Comparison of ENCODE assay signal across 10 mouse cellular contexts in the genomic region with DNA sequence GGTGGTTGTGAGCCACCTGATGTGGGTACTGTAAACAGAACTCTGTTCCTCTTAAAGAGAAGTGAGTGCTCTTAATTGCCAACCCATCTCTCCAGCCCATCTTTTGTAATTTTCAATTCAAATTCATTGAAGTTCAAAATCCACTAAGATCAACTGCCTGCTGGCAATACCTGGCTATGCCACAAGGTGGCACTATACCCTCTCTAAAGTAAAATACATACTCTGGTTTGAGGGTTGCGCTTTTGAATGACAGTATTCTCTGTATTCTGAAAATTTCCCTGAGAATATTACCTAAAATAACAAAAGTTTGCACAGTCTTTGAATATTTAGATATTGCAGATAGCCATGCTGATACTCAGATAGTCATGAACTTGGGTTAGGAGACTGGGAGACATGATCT. TPM values are rescaled to one million over a fixed set of nuclear protein-coding genes. Genes with fewer than 3 reads are reported as not detected.
DNase-seq lines count a peak whose midpoint lies in the region; ATAC-seq and TF ChIP-seq lines count a peak whose summit lies in the region.
"Had no signal": no experiment of that assay in that cellular context is flagged by ENCODE, and none has a peak within 500 bp of the region (broad histone marks: within the 10 kb centered on the region; RNA-seq: fewer than 3 reads in every experiment).

No protein-coding gene starts in this region.

- H3K9ac ChIP-seq in liver, adult 2 months (ENCODE audit: low read depth, low read length), result no peak overlapping the region
- no peak overlapping the region for H3K9ac ChIP-seq in liver, embryonic 11.5 days (ENCODE audit: low read depth, low read length)
- H3K9ac ChIP-seq in limb, embryonic 14.5 days (ENCODE audit: low read depth, low read length, severe bottlenecking), result no peak overlapping the region
- H3K9ac ChIP-seq in neural tube, embryonic 14.5 days (replicated peaks; ENCODE audit: low read depth, low read length), result no peak overlapping the region
- H3K9ac ChIP-seq: embryonic facial prominence, embryonic 12.5 days had no signal

- TF ChIP-seq POLR2A in liver, adult 2 months (IDR thresholded peaks at IDR 0.05; ENCODE audit: extremely low read depth, insufficient read depth, low read length), result no peak
- no peak for TF ChIP-seq POLR2A in limb, embryonic 14.5 days (IDR thresholded peaks at IDR 0.05; ENCODE audit: borderline replicate concordance, extremely low read depth, insufficient read depth, insufficient read length)

- WGBS in liver, adult 2 months, result 40% methylated on average over 1 of the region's 1 CpGs
- 58% methylated on average over 1 of the region's 1 CpGs for WGBS in liver, embryonic 11.5 days
- 39% methylated on average over 1 of the region's 1 CpGs for WGBS in limb, embryonic 14.5 days
- 55% methylated on average over 1 of the region's 1 CpGs for WGBS in neural tube, embryonic 14.5 days

- no peak overlapping the region for H3K4me2 ChIP-seq in liver, embryonic 11.5 days
- H3K4me2 ChIP-seq in limb, embryonic 14.5 days (replicated peaks; ENCODE audit: low read depth, low read length, severe bottlenecking), result no peak overlapping the region
- H3K4me2 ChIP-seq in neural tube, embryonic 14.5 days (ENCODE audit: low read depth, low read length), result no peak overlapping the region
- H3K4me2 ChIP-seq: embryonic facial prominence, embryonic 12.5 days had no signal

- H3K4me3 ChIP-seq in liver, adult 2 months (ENCODE audit: insufficient read depth, low read depth, low read length), result no peak overlapping the region
- no peak overlapping the region for H3K4me3 ChIP-seq in liver, embryonic 11.5 days (ENCODE audit: low read depth, low read length)
- no peak overlapping the region for H3K4me3 ChIP-seq in limb, embryonic 14.5 days (replicated peaks; ENCODE audit: low read length)
- H3K4me3 ChIP-seq in neural tube, embryonic 14.5 days (ENCODE audit: low read depth, low read length), result no peak overlapping the region
- H3K4me3 ChIP-seq: embryonic facial prominence, embryonic 12.5 days; myocyte had no signal

- peak; percentile 19; the same call in 1 of the 2 replicates for TF ChIP-seq CTCF in liver, adult 2 months (IDR thresholded peaks at IDR 0.05; ENCODE audit: low read depth, low read length)

- H3K27me3 ChIP-seq in liver, adult 2 months (ENCODE audit: control insufficient read depth, insufficient read depth, low read length), result no peaks in the 10 kb centered on the region
- H3K27me3 ChIP-seq in liver, embryonic 11.5 days (replicated peaks; ENCODE audit: control insufficient read depth, insufficient read depth, low read length), result no peaks in the 10 kb centered on the region
- H3K27me3 ChIP-seq in limb, embryonic 14.5 days (ENCODE audit: control insufficient read depth, insufficient read depth, low read length), result no peaks in the 10 kb centered on the region
- no peaks in the 10 kb centered on the region for H3K27me3 ChIP-seq in neural tube, embryonic 14.5 days (ENCODE audit: control insufficient read depth, insufficient read depth, low read length)
- H3K27me3 ChIP-seq: embryonic facial prominence, embryonic 12.5 days had no signal

- H3K36me3 ChIP-seq in liver, adult 2 months (ENCODE audit: control insufficient read depth, insufficient read depth, low read length), result peaks cover 11% of the 10 kb centered on the region; the same call in 1 of the 2 replicates
- H3K36me3 ChIP-seq in liver, embryonic 11.5 days (ENCODE audit: control insufficient read depth, insufficient read depth, low read length), result no peaks in the 10 kb centered on the region
- H3K36me3 ChIP-seq in limb, embryonic 14.5 days (ENCODE audit: control insufficient read depth, insufficient read depth, low read length), result peaks cover 23% of the 10 kb centered on the region
- H3K36me3 ChIP-seq in neural tube, embryonic 14.5 days (ENCODE audit: control insufficient read depth, insufficient read depth, low read length), result peaks cover 10% of the 10 kb centered on the region; the same call in 1 of the 2 replicates

- DNase-seq in liver, adult 2 months (ENCODE audit: extremely low read depth, low read depth, low spot score), result peak; percentile 55
- no peak for DNase-seq in liver, embryonic 11.5 days (ENCODE audit: low spot score)
- DNase-seq in cerebellum, adult 18-20 months, result peak; percentile 62 to 77
- peak; percentile 22 to 72 for DNase-seq in frontal cortex, postnatal 10 days (ENCODE audit: low spot score in 2 of 2)
- peak; percentile 49 to 79 for DNase-seq in kidney, adult 8-10 months
- peak; percentile 84 for DNase-seq in limb, embryonic 14.5 days (ENCODE audit: low spot score)
- DNase-seq in testis, postnatal 14 days (ENCODE audit: low spot score), result peak; percentile 52

- no peak for ATAC-seq in liver, embryonic 11.5 days (replicated peaks; ENCODE audit: low FRiP score)
- ATAC-seq in limb, embryonic 14.5 days (ENCODE audit: low FRiP score, low read depth), result no peak
- ATAC-seq in neural tube, embryonic 14.5 days (ENCODE audit: low read depth), result 0 out of 2 replicates have a peak, but pooled peaks have one; percentile 19

- H3K9me3 ChIP-seq in liver, embryonic 11.5 days (ENCODE audit: control insufficient read depth, low read length), result no peaks in the 10 kb centered on the region
- no peaks in the 10 kb centered on the region for H3K9me3 ChIP-seq in limb, embryonic 14.5 days (ENCODE audit: control insufficient read depth, low read length)
- H3K9me3 ChIP-seq in neural tube, embryonic 14.5 days (ENCODE audit: control insufficient read depth, low read length), result no peaks in the 10 kb centered on the region
- H3K9me3 ChIP-seq: embryonic facial prominence, embryonic 12.5 days had no signal

- H3K4me1 ChIP-seq in liver, adult 2 months (ENCODE audit: control insufficient read depth, insufficient read depth, low read length), result peaks cover 5% of the 10 kb centered on the region; the same call in 1 of the 2 replicates
- H3K4me1 ChIP-seq in liver, embryonic 11.5 days (replicated peaks; ENCODE audit: control insufficient read depth, insufficient read depth, low read length), result no peaks in the 10 kb centered on the region
- H3K4me1 ChIP-seq in limb, embryonic 14.5 days (ENCODE audit: control insufficient read depth, insufficient read depth, low read length), result no peaks in the 10 kb centered on the region
- H3K4me1 ChIP-seq in neural tube, embryonic 14.5 days (ENCODE audit: control insufficient read depth, insufficient read depth, low read length), result no peaks in the 10 kb centered on the region
- H3K4me1 ChIP-seq: embryonic facial prominence, embryonic 12.5 days had no signal

- no peaks in the 10 kb centered on the region for H3K79me2 ChIP-seq in liver, adult 2 months (ENCODE audit: control insufficient read depth, insufficient read depth, low read length)

- H3K27ac ChIP-seq in liver, adult 2 months (replicated peaks; ENCODE audit: insufficient read depth, low read depth, low read length), result no peak overlapping the region
- no peak overlapping the region for H3K27ac ChIP-seq in liver, embryonic 11.5 days (ENCODE audit: low read depth, low read length)
- no peak overlapping the region for H3K27ac ChIP-seq in limb, embryonic 14.5 days (replicated peaks; ENCODE audit: low read depth, low read length)
- no peak overlapping the region for H3K27ac ChIP-seq in neural tube, embryonic 14.5 days (ENCODE audit: low read depth, low read length)
- H3K27ac ChIP-seq: embryonic facial prominence, embryonic 12.5 days had no signal

RNA-seq across cellular contexts. Expression of a gene that starts 18.4 kb away (rescaled TPM):
- total RNA-seq in liver, adult 2 months (2014; rRNA removed), result 2.2 and 11.4 TPM in 2 replicates
- polyA plus RNA-seq in liver, adult 2 months (2012; rRNA removed), result 2.9 and 3.0 TPM in 2 replicates
- 5.6 and 6.3 TPM in 2 replicates for polyA plus RNA-seq in liver, embryonic 11.5 days (2014; fragmentation: Nextera tagmentation; extraction: Ambion mirVana)
- polyA plus RNA-seq in limb, embryonic 14.5 days (2012; rRNA removed), result 23.8 and 27.8 TPM in 2 replicates
- 16.1 and 22.4 TPM in 2 replicates for polyA plus RNA-seq in limb, embryonic 14.5 days (2014; fragmentation: Nextera tagmentation; extraction: Ambion mirVana)
- polyA plus RNA-seq in neural tube, embryonic 14.5 days (2014; fragmentation: Nextera tagmentation; extraction: Ambion mirVana), result 21.5 and 26.8 TPM in 2 replicates

RNA-seq across cellular contexts. Expression of a gene that starts 28.1 kb away (rescaled TPM):
- 861 and 1,157 TPM in 2 replicates for total RNA-seq in liver, adult 2 months (2014; rRNA removed)
- 473 and 533 TPM in 2 replicates for polyA plus RNA-seq in liver, adult 2 months (2012; rRNA removed)
- polyA plus RNA-seq in liver, embryonic 11.5 days (2014; fragmentation: Nextera tagmentation; extraction: Ambion mirVana), result 260 and 303 TPM in 2 replicates
- 5,532 and 5,668 TPM in 2 replicates for polyA plus RNA-seq in limb, embryonic 14.5 days (2012; rRNA removed)
- polyA plus RNA-seq in limb, embryonic 14.5 days (2014; fragmentation: Nextera tagmentation; extraction: Ambion mirVana), result 252 and 266 TPM in 2 replicates
- 99.8 and 115 TPM in 2 replicates for polyA plus RNA-seq in neural tube, embryonic 14.5 days (2014; fragmentation: Nextera tagmentation; extraction: Ambion mirVana)

RNA-seq across cellular contexts. Expression of a gene that starts 36.1 kb away (rescaled TPM):
- 86.2 and 110 TPM in 2 replicates for total RNA-seq in liver, adult 2 months (2014; rRNA removed)
- 54.9 and 58.7 TPM in 2 replicates for polyA plus RNA-seq in liver, adult 2 months (2012; rRNA removed)
- polyA plus RNA-seq in liver, embryonic 11.5 days (2014; fragmentation: Nextera tagmentation; extraction: Ambion mirVana), result not detected in 2 replicates
- 0.04 and 0.08 TPM in 2 replicates for polyA plus RNA-seq in limb, embryonic 14.5 days (2012; rRNA removed)
- polyA plus RNA-seq in limb, embryonic 14.5 days (2014; fragmentation: Nextera tagmentation; extraction: Ambion mirVana), result 0.11 and 0.23 TPM in 2 replicates
- not detected in 2 replicates for polyA plus RNA-seq in neural tube, embryonic 14.5 days (2014; fragmentation: Nextera tagmentation; extraction: Ambion mirVana)
- polyA plus RNA-seq: embryonic facial prominence, embryonic 12.5 days; myocyte had no signal

Comparison
In these comparisons a context has a peak if more than half of its experiments do, and no peak if none do; other contexts are left out.
1. RNA of a gene that starts 36.1 kb away (polyA plus RNA-seq): 54.9 to 58.7 TPM in liver, adult 2 months; 0.04 to 0.23 TPM in limb, embryonic 14.5 days, not detected in neural tube, embryonic 14.5 days and not detected in liver, embryonic 11.5 days; every median in the first group is over 10 times any median in the second.